Mouse (Mus musculus) bone marrow, adult 2 months (tissue): ENCODE measurements at regions not wholly inside any gene's neighbourhood (a gene's known extent, or its start where the extent isn't known, plus 50 kb on each side); places are given as distances from the start of the nearest gene placed in this dataset.
A peak's percentile ranks its signal among the peaks of the same experiment; 100 is the strongest.

Experiments
- CTCF ChIP-seq: fragments of 200-500 bp; IDR thresholded peaks from 2 replicates; pipeline ENCODE4 v1.5.1; 2011; ENCODE audit warnings: low read length, control low read depth; ENCODE audit not compliant: control insufficient read depth, insufficient read depth
- POLR2A ChIP-seq: fragments of 200-500 bp; IDR thresholded peaks from 2 replicates; pipeline ENCODE4 v1.6.1; 2011; ENCODE audit warnings: low read depth, mild to moderate bottlenecking, control low read depth, low read length, borderline replicate concordance; ENCODE audit not compliant: control insufficient read depth

- TF ChIP-seq CTCF (peak; percentile 15; the same call in 1 of the 2 replicates), POLR2A (no peak)
These were observed 68.3 kb upstream of the Smox start for GRCm38 (mm10) chr2:131422907-131423445.
